Mouse (Mus musculus) bone marrow, adult 2 months (tissue): ENCODE data around the gene Aldh16a1.

Experiments
- CTCF ChIP-seq: fragments of 200-500 bp; IDR thresholded peaks from 2 replicates; pipeline ENCODE4 v1.5.1; 2011; ENCODE audit warnings: low read length, control low read depth; ENCODE audit not compliant: control insufficient read depth, insufficient read depth
- POLR2A ChIP-seq: fragments of 200-500 bp; IDR thresholded peaks from 2 replicates; pipeline ENCODE4 v1.6.1; 2011; ENCODE audit warnings: low read depth, mild to moderate bottlenecking, control low read depth, low read length, borderline replicate concordance; ENCODE audit not compliant: control insufficient read depth

DNA sequence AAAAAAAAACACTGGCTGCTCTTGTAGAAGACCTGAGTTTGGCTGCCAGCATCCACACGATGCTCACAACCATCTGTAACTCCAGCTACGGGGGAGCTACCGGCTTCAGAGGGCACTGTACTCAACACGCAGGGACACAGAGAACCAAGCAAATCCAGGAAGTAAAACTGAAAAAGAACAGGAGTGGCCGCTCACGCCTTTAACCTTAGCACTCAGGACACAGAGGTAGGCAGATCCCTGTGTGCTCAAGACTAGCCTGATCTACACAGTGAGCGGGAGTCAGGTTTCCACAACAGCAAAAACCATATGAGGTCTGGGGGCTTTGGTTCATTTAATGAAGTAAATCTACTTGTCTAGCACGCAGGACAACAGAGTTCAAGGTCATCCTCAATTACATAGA lies 48.9 kb downstream of the Aldh16a1 start:
- no peak for TF ChIP-seq POLR2A
- no peak for TF ChIP-seq CTCF
